Mouse (Mus musculus): ENCODE data around the gene Sppl2b. TPM values are rescaled to one million over a fixed set of nuclear protein-coding genes. Genes with fewer than 3 reads are reported as not detected.

The Sppl2b gene
- polyA plus RNA-seq (2015; fragmentation: Nextera tagmentation; extraction: Ambion mirVana) = 18.2 and 30.1 TPM in 2 replicates

GRCm38 (mm10) chr10:80854913-80855748, at the start of gene Sppl2b, which contains the start of gene Lsm7:
TSS of gene Sppl2b (plus strand) at chr10:80855275.
TSS of gene Lsm7 (minus strand) at chr10:80855209.

GRCm38 (mm10) chr10:80813366-80813765, 41.7 kb upstream of the Sppl2b start, which contains the start of gene Jsrp1:
TSS of gene Jsrp1 (minus strand) at chr10:80813498.

GRCm38 (mm10) chr10:80826151-80827062, 28.7 kb upstream of the Sppl2b start, which contains the start of gene Oaz1:
TSS of gene Oaz1 (plus strand) at chr10:80826656.

GRCm38 (mm10) chr10:80843931-80844547, 11.0 kb upstream of the Sppl2b start, which contains the start of gene Lingo3:
TSS of gene Lingo3 (minus strand) at chr10:80844039.

GRCm38 (mm10) chr10:80871581-80871980, 16.5 kb downstream of the Sppl2b start, which contains the start of gene Tmprss9:
TSS of gene Tmprss9 (plus strand) at chr10:80871848.

GRCm38 (mm10) chr10:80900318-80901247, 45.5 kb downstream of the Sppl2b start, which contains the start of gene Timm13:
TSS of gene Timm13 (minus strand) at chr10:80900969.

GRCm38 (mm10) chr10:80917779-80918434, 62.8 kb downstream of the Sppl2b start, which contains the start of gene Lmnb2:
TSS of gene Lmnb2 (minus strand) at chr10:80918245.

Small RNA genes lying within 50 kb of the gene (microRNA-seq; reads per million reads assigned to microRNA genes)
- gene Mir1982 (ENCODE audit: borderline replicate concordance, insufficient number of aligned reads) = 2.8 reads per million

Other genes starting within 250 kb of the Sppl2b start
- 0.65 and 0.98 TPM in 2 replicates for gene Gm49322, start 249.3 kb upstream of the Sppl2b start, polyA plus RNA-seq (2015; fragmentation: Nextera tagmentation; extraction: Ambion mirVana)
- 102 and 121 TPM in 2 replicates for gene Csnk1g2, start 232.4 kb upstream of the Sppl2b start, polyA plus RNA-seq (2015; fragmentation: Nextera tagmentation; extraction: Ambion mirVana)
- gene Btbd2, start 198.2 kb upstream of the Sppl2b start, polyA plus RNA-seq (2015; fragmentation: Nextera tagmentation; extraction: Ambion mirVana) = 50.2 and 59.5 TPM in 2 replicates
- 42.1 and 50.3 TPM in 2 replicates for gene Mknk2, start 177.2 kb upstream of the Sppl2b start, polyA plus RNA-seq (2015; fragmentation: Nextera tagmentation; extraction: Ambion mirVana)
- 18.3 and 26.4 TPM in 2 replicates for gene Mob3a, start 153.3 kb upstream of the Sppl2b start, polyA plus RNA-seq (2015; fragmentation: Nextera tagmentation; extraction: Ambion mirVana)
- 20.7 and 36.4 TPM in 2 replicates for gene Izumo4, start 153.1 kb upstream of the Sppl2b start, polyA plus RNA-seq (2015; fragmentation: Nextera tagmentation; extraction: Ambion mirVana)
- 42.5 and 53.7 TPM in 2 replicates for gene Ap3d1, start 113.0 kb upstream of the Sppl2b start, polyA plus RNA-seq (2015; fragmentation: Nextera tagmentation; extraction: Ambion mirVana)
- gene Dot1l, start 100.1 kb upstream of the Sppl2b start, polyA plus RNA-seq (2015; fragmentation: Nextera tagmentation; extraction: Ambion mirVana) = 6.1 and 11.7 TPM in 2 replicates
- gene Sf3a2, start 57.1 kb upstream of the Sppl2b start, polyA plus RNA-seq (2015; fragmentation: Nextera tagmentation; extraction: Ambion mirVana) = 40.1 and 44.3 TPM in 2 replicates
- gene Plekhj1, start 56.6 kb upstream of the Sppl2b start, polyA plus RNA-seq (2015; fragmentation: Nextera tagmentation; extraction: Ambion mirVana) = 108 and 114 TPM in 2 replicates
- 0.10 and 0.13 TPM in 2 replicates for gene Amh, start 50.0 kb upstream of the Sppl2b start, polyA plus RNA-seq (2015; fragmentation: Nextera tagmentation; extraction: Ambion mirVana)
- gene Jsrp1, start 41.8 kb upstream of the Sppl2b start, polyA plus RNA-seq (2015; fragmentation: Nextera tagmentation; extraction: Ambion mirVana) = 5.0 and 9.2 TPM in 2 replicates
- 1,421 and 1,451 TPM in 2 replicates for gene Oaz1, start 28.6 kb upstream of the Sppl2b start, polyA plus RNA-seq (2015; fragmentation: Nextera tagmentation; extraction: Ambion mirVana)
- 0.48 and 0.68 TPM in 2 replicates for gene Lingo3, start 11.2 kb upstream of the Sppl2b start, polyA plus RNA-seq (2015; fragmentation: Nextera tagmentation; extraction: Ambion mirVana)
- gene Lsm7, start 66 bp upstream of the Sppl2b start, polyA plus RNA-seq (2015; fragmentation: Nextera tagmentation; extraction: Ambion mirVana) = 278 and 372 TPM in 2 replicates
- 0.12 and 0.24 TPM in 2 replicates for gene Tmprss9, start 16.6 kb downstream of the Sppl2b start, polyA plus RNA-seq (2015; fragmentation: Nextera tagmentation; extraction: Ambion mirVana)
- gene Timm13, start 45.7 kb downstream of the Sppl2b start, polyA plus RNA-seq (2015; fragmentation: Nextera tagmentation; extraction: Ambion mirVana) = 369 and 379 TPM in 2 replicates
- 8.7 and 10.7 TPM in 2 replicates for gene Lmnb2, start 63.0 kb downstream of the Sppl2b start, polyA plus RNA-seq (2015; fragmentation: Nextera tagmentation; extraction: Ambion mirVana)
- gene Gadd45b, start 74.8 kb downstream of the Sppl2b start, polyA plus RNA-seq (2015; fragmentation: Nextera tagmentation; extraction: Ambion mirVana) = 14.3 and 17.2 TPM in 2 replicates
- gene Gng7, start 159.7 kb downstream of the Sppl2b start, polyA plus RNA-seq (2015; fragmentation: Nextera tagmentation; extraction: Ambion mirVana) = 2.3 and 3.8 TPM in 2 replicates
- gene Diras1, start 170.4 kb downstream of the Sppl2b start, polyA plus RNA-seq (2015; fragmentation: Nextera tagmentation; extraction: Ambion mirVana) = 1.9 and 4.9 TPM in 2 replicates
- 18.7 and 24.7 TPM in 2 replicates for gene Slc39a3, start 182.2 kb downstream of the Sppl2b start, polyA plus RNA-seq (2015; fragmentation: Nextera tagmentation; extraction: Ambion mirVana)
- gene Sgta, start 204.9 kb downstream of the Sppl2b start, polyA plus RNA-seq (2015; fragmentation: Nextera tagmentation; extraction: Ambion mirVana) = 110 and 143 TPM in 2 replicates
- gene Thop1, start 214.8 kb downstream of the Sppl2b start, polyA plus RNA-seq (2015; fragmentation: Nextera tagmentation; extraction: Ambion mirVana) = 22.1 and 33.3 TPM in 2 replicates
- 6.4 and 8.8 TPM in 2 replicates for gene Creb3l3, start 243.6 kb downstream of the Sppl2b start, polyA plus RNA-seq (2015; fragmentation: Nextera tagmentation; extraction: Ambion mirVana)

All from adrenal gland, postnatal 0 days (tissue).